Mouse (Mus musculus): ENCODE measurements at regions not wholly inside any gene's neighbourhood (a gene's known extent, or its start where the extent isn't known, plus 50 kb on each side); places are given as distances from the start of the nearest gene placed in this dataset.

GRCm38 (mm10) chr10:95107532-95108251, 163.1 kb upstream of the Plxnc1 start:
- ATAC-seq: no peak
- no peaks in the 10 kb centered on the region for H3K27me3 ChIP-seq
- CTCF ChIA-PET: interaction anchor here (1.2 to 1.6 kb wide), 2 partner anchors 12 to 116 kb away, joined by 4 read pairs; no protein-coding TSS in a partner anchor
- in situ Hi-C loops (cut with MboI; ENCODE audit: low pct_unique_long_range_greater_than_20kb): no loop called here
- no peak for DNase-seq (ENCODE audit: low read depth, low spot score)
- POLR2A ChIA-PET: no interaction called here
- TF ChIP-seq CTCF (IDR thresholded peaks at IDR 0.05): no peak

DNA sequence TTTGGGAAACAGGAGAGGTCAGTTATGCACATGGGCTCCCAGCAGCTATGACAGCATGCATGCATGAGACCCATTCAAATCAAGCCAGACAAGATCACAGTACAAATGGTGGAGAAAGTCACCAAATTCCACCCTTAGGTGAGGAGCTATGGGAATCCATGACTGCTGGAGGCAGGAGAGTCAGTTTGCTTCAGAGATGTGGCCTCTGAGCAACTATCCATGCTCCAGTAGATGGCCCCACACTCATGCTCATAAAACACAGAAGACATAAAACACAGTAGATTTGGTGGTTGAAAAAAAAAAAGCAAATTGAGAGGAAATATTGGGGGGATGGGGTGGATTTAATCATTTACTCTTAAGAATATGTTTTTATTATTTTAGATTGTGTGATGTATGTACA, 159.2 kb upstream of the Plxnc1 start:
- POLR2A ChIA-PET: no interaction called here
- ATAC-seq (no peak), DNase-seq (ENCODE audit: low read depth, low spot score) (no peak)
- in situ Hi-C loops (cut with MboI; ENCODE audit: low pct_unique_long_range_greater_than_20kb): no loop called here
- TF ChIP-seq CTCF (IDR thresholded peaks at IDR 0.05): peak; percentile 51
- no peaks in the 10 kb centered on the region for H3K27me3 ChIP-seq
- CTCF ChIA-PET: interaction anchor here (0.9 kb wide), 1 partner anchor 113 kb away, joined by 3 read pairs; no protein-coding TSS in a partner anchor

DNA sequence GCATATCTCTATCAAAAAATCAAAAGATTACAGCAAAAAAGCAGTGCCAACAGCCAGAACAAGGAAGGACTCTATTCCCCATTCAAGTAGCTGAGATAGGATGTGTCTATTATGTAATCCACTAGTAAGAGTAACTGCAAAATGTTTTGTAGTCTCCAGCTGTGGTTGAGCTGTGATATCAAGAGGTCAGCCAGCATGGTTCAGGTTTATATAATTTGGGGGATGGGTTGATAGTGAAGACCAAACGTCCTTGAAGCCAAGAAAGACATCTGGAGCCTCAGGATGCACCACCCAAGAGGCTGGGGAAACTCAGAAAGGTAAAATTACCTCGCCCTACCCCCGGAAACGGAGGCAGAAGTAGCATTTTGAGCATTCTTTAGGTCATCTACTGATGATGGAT, 158.3 kb upstream of the Plxnc1 start:
- DNase-seq (ENCODE audit: low read depth, low spot score) (no peak), ATAC-seq (no peak)
- in situ Hi-C loops (cut with MboI; ENCODE audit: low pct_unique_long_range_greater_than_20kb): no loop called here
- ChIA-PET POLR2A (no interaction called here), CTCF (no interaction called here)
- H3K27me3 ChIP-seq: no peaks in the 10 kb centered on the region
- TF ChIP-seq CTCF (IDR thresholded peaks at IDR 0.05): no peak

DNA sequence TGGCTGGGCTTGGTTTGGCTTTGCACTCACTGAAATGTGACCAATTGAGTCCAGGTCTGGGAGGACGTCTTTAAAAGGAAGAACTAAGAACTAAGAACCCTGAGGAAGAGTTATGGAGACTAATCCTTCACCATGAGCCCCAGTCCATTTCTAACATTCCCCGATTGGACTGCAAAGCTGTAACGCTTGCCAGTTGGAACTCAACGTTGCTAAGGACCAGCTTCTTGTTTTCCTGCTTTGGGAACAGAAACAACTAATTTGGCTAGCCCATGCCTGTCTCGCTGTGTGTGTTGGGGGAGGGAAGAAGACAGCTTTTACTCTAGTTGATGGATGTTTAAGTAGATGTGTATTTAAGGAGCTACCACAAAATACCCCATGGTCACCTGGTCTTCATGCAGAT, 155.3 kb upstream of the Plxnc1 start:
- in situ Hi-C loops (cut with MboI; ENCODE audit: low pct_unique_long_range_greater_than_20kb): no loop called here
- H3K27me3 ChIP-seq: no peaks in the 10 kb centered on the region

GRCm38 (mm10) chr10:95095847-95096246, 151.2 kb upstream of the Plxnc1 start:
- ATAC-seq (no peak), DNase-seq (ENCODE audit: low read depth, low spot score) (no peak)
- ChIA-PET CTCF (interaction anchor here (0.7 kb wide), 1 partner anchor 104 kb away, joined by 3 read pairs; no protein-coding TSS in a partner anchor), POLR2A (no interaction called here)
- TF ChIP-seq CTCF (IDR thresholded peaks at IDR 0.05): no peak
- in situ Hi-C loops (cut with MboI; ENCODE audit: low pct_unique_long_range_greater_than_20kb): no loop called here
- no peaks in the 10 kb centered on the region for H3K27me3 ChIP-seq

More for the DNA sequence above, 155.3 kb upstream of the Plxnc1 start:
- ChIA-PET CTCF (interaction anchor here (1.1 to 2.7 kb wide), 2 partner anchors 108 to 152 kb away, joined by 3 to 9 read pairs; no protein-coding TSS in a partner anchor), POLR2A (interaction anchor here (0.7 kb wide), 1 partner anchor 696 kb away, joined by 3 read pairs; no protein-coding TSS in a partner anchor)
- ATAC-seq: no peak
- no peak for DNase-seq (ENCODE audit: low read depth, low spot score)
- no peak for TF ChIP-seq CTCF (IDR thresholded peaks at IDR 0.05)

GRCm38 (mm10) chr10:95094771-95095170, 150.1 kb upstream of the Plxnc1 start:
- H3K27me3 ChIP-seq: no peaks in the 10 kb centered on the region
- ChIA-PET CTCF (no interaction called here), POLR2A (no interaction called here)
- no peak for ATAC-seq
- TF ChIP-seq CTCF (IDR thresholded peaks at IDR 0.05): no peak
- no peak for DNase-seq (ENCODE audit: low read depth, low spot score)
- in situ Hi-C loops (cut with MboI; ENCODE audit: low pct_unique_long_range_greater_than_20kb): loop anchor here (5.0 kb wide), 1 partner anchor 383 kb away; no protein-coding TSS in a partner anchor

DNA sequence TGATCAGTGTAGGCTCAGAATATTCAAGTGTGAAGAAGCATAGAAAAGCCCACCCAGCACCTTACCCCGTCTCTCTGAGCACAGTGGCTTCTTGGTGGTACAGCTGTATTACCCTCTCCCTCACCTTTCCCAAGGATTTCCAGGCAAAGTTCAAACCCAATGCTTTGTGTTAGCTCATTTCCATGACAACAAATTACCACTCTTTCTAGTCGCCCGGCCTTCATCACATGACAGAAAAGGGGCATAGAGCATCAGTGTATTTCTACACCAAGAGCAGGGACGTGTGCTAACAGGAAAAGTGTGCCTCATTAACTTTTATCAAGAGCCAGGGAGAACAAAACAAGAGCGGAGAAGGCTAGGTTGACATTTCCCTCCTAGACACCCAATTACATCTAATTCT, 148.6 kb upstream of the Plxnc1 start:
- TF ChIP-seq CTCF (IDR thresholded peaks at IDR 0.05): no peak
- DNase-seq (ENCODE audit: low read depth, low spot score) (no peak), ATAC-seq (no peak)
- H3K27me3 ChIP-seq: no peaks in the 10 kb centered on the region
- CTCF ChIA-PET: interaction anchor here (1.4 kb wide), 1 partner anchor 12 kb away, joined by 4 read pairs; no protein-coding TSS in a partner anchor
- POLR2A ChIA-PET: interaction anchor here (1.4 kb wide), 1 partner anchor 29 kb away, joined by 4 read pairs; no protein-coding TSS in a partner anchor
- in situ Hi-C loops (cut with MboI; ENCODE audit: low pct_unique_long_range_greater_than_20kb): loop anchor here (5.0 kb wide), 1 partner anchor 384 kb away; no protein-coding TSS in a partner anchor

- ChIA-PET CTCF (interaction anchor here (0.6 to 1.4 kb wide), 3 partner anchors 57 to 385 kb away, joined by 3 read pairs; no protein-coding TSS in a partner anchor), POLR2A (interaction anchor here (0.6 kb wide), 2 partner anchors 76 to 1389 kb away, joined by 3 to 4 read pairs; no protein-coding TSS in a partner anchor)
- ATAC-seq: no peak
- DNase-seq (ENCODE audit: low read depth, low spot score): no peak
- no peaks in the 10 kb centered on the region for H3K27me3 ChIP-seq
- in situ Hi-C loops (cut with MboI; ENCODE audit: low pct_unique_long_range_greater_than_20kb): loop anchor here (5.0 kb wide), 1 partner anchor 386 kb away; no protein-coding TSS in a partner anchor
- TF ChIP-seq CTCF (IDR thresholded peaks at IDR 0.05): no peak
These were observed 146.5 kb upstream of the Plxnc1 start for GRCm38 (mm10) chr10:95091086-95091485.

- in situ Hi-C loops (cut with MboI; ENCODE audit: low pct_unique_long_range_greater_than_20kb): loop anchor here (5.0 kb wide), 1 partner anchor 387 kb away; no protein-coding TSS in a partner anchor
- ChIA-PET POLR2A (no interaction called here), CTCF (interaction anchor here (1.4 kb wide), 1 partner anchor 57 kb away, joined by 3 read pairs; no protein-coding TSS in a partner anchor)
- no peak for DNase-seq (ENCODE audit: low read depth, low spot score)
- ATAC-seq: no peak
- TF ChIP-seq CTCF (IDR thresholded peaks at IDR 0.05): no peak
- no peaks in the 10 kb centered on the region for H3K27me3 ChIP-seq
These were observed 146.0 kb upstream of the Plxnc1 start for GRCm38 (mm10) chr10:95090641-95091040.

GRCm38 (mm10) chr10:95090035-95090434, 145.4 kb upstream of the Plxnc1 start:
- ChIA-PET CTCF (interaction anchor here (1.4 kb wide), 1 partner anchor 58 kb away, joined by 3 read pairs; no protein-coding TSS in a partner anchor), POLR2A (no interaction called here)
- in situ Hi-C loops (cut with MboI; ENCODE audit: low pct_unique_long_range_greater_than_20kb): loop anchor here (5.0 kb wide), 1 partner anchor 387 kb away; no protein-coding TSS in a partner anchor
- no peaks in the 10 kb centered on the region for H3K27me3 ChIP-seq
- ATAC-seq (no peak), DNase-seq (ENCODE audit: low read depth, low spot score) (no peak)
- TF ChIP-seq CTCF (IDR thresholded peaks at IDR 0.05): peak; percentile 45
